Mouse (Mus musculus) testis, adult 2 months (tissue): ENCODE results near the gene Gm12184.
"Not testable (repeated sequence)": the region's sequence is repeated elsewhere in the genome, so short reads cannot be mapped to it uniquely, and the experiment has no call there.

ENCODE experiments used
- CTCF ChIP-seq: fragments of 200-500 bp; IDR thresholded peaks from 2 replicates; pipeline ENCODE4 v1.5.1; 2012; ENCODE audit warnings: low read depth, mild to moderate bottlenecking, inconsistent platforms, low read length, moderate library complexity; ENCODE audit not compliant: control insufficient read depth, insufficient read depth, insufficient replicate concordance
- POLR2A ChIP-seq: fragments of 200-500 bp; IDR thresholded peaks from 2 replicates; pipeline ENCODE4 v1.6.1; 2012; ENCODE audit warnings: low read depth, mild to moderate bottlenecking, inconsistent platforms, low read length, moderate library complexity; ENCODE audit not compliant: control insufficient read depth

DNA sequence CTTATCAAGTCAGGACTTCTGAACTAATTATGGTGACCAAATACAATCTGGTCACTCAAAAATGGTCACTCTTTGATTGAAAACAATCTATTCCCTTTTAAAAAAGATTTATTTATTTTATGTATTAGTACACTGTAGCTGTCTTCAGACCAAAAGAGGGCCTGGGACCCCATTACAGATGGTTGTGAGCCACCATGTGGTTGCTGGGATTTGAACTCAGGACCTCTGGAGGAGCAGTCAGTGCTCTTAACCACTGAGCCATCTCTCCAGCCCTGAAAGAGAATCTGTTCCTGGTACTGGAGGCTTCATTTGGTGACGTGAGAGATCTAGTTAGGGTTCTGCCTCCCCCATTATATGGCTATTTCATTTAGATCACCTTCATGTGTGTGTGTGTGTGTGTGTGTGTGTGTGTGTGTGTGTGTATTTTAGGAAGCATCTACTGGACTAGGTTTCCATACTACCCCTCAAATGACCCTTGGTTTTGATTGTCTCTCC lies 48.9 kb upstream of the Gm12184 start:
- TF ChIP-seq POLR2A, CTCF: not testable (repeated sequence)
